Mouse (Mus musculus): ENCODE measurements around the gene Mtr.

The Mtr gene

GRCm38 (mm10) chr13:12243991-12244390 lies 13.9 kb downstream of the Mtr start:
- DNase-seq (ENCODE audit: low read depth, low spot score), result no peak

GRCm38 (mm10) chr13:12232141-12232540 lies 25.8 kb downstream of the Mtr start:
- no peak for DNase-seq (ENCODE audit: low read depth, low spot score)

GRCm38 (mm10) chr13:12228248-12228647 lies 29.7 kb downstream of the Mtr start:
- no peak for DNase-seq (ENCODE audit: low read depth, low spot score)

GRCm38 (mm10) chr13:12227606-12228005 lies 30.3 kb downstream of the Mtr start:
- DNase-seq (ENCODE audit: low read depth, low spot score), result no peak

- DNase-seq (ENCODE audit: low read depth, low spot score), result no peak
Measured at GRCm38 (mm10) chr13:12218603-12219002, 39.3 kb downstream of the Mtr start.

GRCm38 (mm10) chr13:12214922-12215321 lies 43.0 kb downstream of the Mtr start:
- DNase-seq (ENCODE audit: low read depth, low spot score), result no peak

- no peak for DNase-seq (ENCODE audit: low read depth, low spot score)
Measured at GRCm38 (mm10) chr13:12211058-12211457, 46.9 kb downstream of the Mtr start.

GRCm38 (mm10) chr13:12210023-12210762 lies 47.7 kb downstream of the Mtr start:
- DNase-seq (ENCODE audit: low read depth, low spot score), result peak; percentile 30

- no peak for DNase-seq (ENCODE audit: low read depth, low spot score)
Measured at GRCm38 (mm10) chr13:12200372-12200771, 57.5 kb downstream of the Mtr start.

- no peak for DNase-seq (ENCODE audit: low read depth, low spot score)
Measured at GRCm38 (mm10) chr13:12198486-12198885, 59.4 kb downstream of the Mtr start.

GRCm38 (mm10) chr13:12196861-12197260 lies 61.1 kb downstream of the Mtr start:
- no peak for DNase-seq (ENCODE audit: low read depth, low spot score)

GRCm38 (mm10) chr13:12196012-12196411 lies 61.9 kb downstream of the Mtr start:
- no peak for DNase-seq (ENCODE audit: low read depth, low spot score)

- DNase-seq (ENCODE audit: low read depth, low spot score), result no peak
Measured at GRCm38 (mm10) chr13:12194942-12195662, 62.8 kb downstream of the Mtr start.

GRCm38 (mm10) chr13:12189219-12189618 lies 68.7 kb downstream of the Mtr start:
- no peak for DNase-seq (ENCODE audit: low read depth, low spot score)

GRCm38 (mm10) chr13:12188804-12189203 lies 69.1 kb downstream of the Mtr start:
- no peak for DNase-seq (ENCODE audit: low read depth, low spot score)

GRCm38 (mm10) chr13:12179481-12179880 lies 78.4 kb downstream of the Mtr start:
- no peak for DNase-seq (ENCODE audit: low read depth, low spot score)

GRCm38 (mm10) chr13:12176761-12177160 lies 81.2 kb downstream of the Mtr start:
- no peak for DNase-seq (ENCODE audit: low read depth, low spot score)

- no peak for DNase-seq (ENCODE audit: low read depth, low spot score)
Measured at GRCm38 (mm10) chr13:12175988-12176736, 81.8 kb downstream of the Mtr start.

GRCm38 (mm10) chr13:12167276-12167675 lies 90.6 kb downstream of the Mtr start:
- no peak for DNase-seq (ENCODE audit: low read depth, low spot score)

- DNase-seq (ENCODE audit: low read depth, low spot score), result no peak
Measured at GRCm38 (mm10) chr13:12166386-12166785, 91.5 kb downstream of the Mtr start.

- DNase-seq (ENCODE audit: low read depth, low spot score), result no peak
Measured at GRCm38 (mm10) chr13:12165461-12166058, 92.4 kb downstream of the Mtr start.

GRCm38 (mm10) chr13:12162457-12162856 lies 95.5 kb downstream of the Mtr start:
- no peak for DNase-seq (ENCODE audit: low read depth, low spot score)

Measured in retina, adult 2 months (tissue).